Mouse (Mus musculus) frontal cortex, adult (tissue): ENCODE measurements around the gene Sost.

Source experiments
- ATAC-seq: cut with Nextera tagmentation; 2 replicates; pipeline ENCODE4 v1.9.2; 2017; ENCODE audit warnings: mild to moderate bottlenecking, moderate library complexity, mixed read lengths; ENCODE audit not compliant: low TSS enrichment

The Sost gene

DNA sequence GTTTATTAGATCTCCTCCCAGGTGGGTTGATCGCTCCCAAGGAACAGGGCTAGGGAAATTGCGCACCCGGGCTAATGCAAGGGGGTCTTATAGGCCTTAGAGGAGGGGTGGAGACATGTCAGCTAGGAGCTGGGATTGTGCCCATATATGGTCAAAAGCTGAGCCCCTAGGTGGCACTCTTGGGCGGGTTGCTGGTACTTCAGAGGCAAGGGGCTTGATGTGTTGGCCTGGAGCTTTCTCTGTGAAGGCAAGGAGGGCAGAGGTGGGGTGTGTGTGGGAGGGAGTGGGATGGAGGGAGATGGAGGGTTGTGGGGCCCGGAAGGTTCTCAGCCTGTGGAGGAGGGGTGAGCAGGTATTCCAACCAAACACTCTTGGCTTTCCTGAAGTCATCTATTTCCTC lies 20.3 kb downstream of the Sost start:
- no peak for ATAC-seq

DNA sequence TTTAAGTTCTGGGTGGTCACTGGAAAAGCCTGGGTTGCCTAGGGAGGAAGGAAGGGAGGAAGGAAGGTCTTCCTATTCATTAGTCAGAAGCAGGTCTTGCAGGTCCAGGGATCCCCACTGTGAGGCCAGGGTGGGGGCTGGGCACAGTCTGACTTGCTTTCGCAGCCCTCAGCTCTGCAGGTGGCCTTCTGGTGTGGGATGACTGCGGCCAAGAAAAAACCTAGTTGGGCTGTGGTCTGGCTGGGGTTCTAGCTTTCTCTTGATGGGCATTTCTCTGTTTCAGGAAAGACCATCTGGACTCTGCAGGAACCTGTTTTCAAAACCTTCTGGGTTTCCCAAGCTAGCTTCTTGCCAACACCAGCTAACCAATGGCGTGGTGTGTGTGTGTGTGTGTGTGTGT lies 23.8 kb downstream of the Sost start:
- ATAC-seq, result no peak

DNA sequence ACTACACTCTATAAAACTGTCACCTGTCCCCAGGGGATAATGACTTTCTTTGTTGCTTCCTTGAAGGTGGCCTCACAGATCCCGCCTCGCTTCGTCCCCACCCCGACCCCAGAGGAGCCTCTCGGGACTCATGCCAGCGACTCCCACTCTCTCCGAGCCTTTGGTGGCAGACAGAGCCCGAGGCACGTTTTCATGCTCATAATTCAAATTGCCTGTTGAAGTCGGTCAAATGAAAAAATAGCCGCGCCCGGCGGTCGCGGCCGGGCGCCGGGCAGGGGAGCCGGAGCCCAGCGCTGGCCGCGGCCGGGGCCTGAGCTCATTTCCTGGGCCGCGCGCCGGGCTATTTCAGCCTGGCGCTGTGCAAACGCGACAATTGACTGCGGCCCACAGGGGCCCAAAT lies 29.7 kb downstream of the Sost start:
- ATAC-seq, result no peak

DNA sequence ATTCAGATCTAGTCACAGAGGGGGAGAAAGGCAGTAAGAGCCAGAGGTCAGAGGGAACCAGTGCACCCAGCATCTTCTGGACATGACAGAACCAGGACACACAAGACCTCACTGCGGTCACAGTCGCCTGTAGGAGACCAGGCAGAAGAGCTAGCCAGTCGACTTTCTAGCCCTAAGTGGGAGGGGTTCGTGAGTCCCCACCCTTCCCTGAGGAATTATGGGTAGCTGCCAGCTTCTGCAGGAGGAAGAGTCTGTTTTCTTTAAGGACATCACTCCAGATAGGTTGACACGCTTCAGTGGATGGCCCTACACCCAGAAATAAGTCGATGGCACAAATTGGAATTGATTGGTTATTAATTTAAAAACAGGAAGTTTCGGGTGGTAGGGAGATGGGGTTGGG lies 30.4 kb downstream of the Sost start:
- ATAC-seq, result no peak

DNA sequence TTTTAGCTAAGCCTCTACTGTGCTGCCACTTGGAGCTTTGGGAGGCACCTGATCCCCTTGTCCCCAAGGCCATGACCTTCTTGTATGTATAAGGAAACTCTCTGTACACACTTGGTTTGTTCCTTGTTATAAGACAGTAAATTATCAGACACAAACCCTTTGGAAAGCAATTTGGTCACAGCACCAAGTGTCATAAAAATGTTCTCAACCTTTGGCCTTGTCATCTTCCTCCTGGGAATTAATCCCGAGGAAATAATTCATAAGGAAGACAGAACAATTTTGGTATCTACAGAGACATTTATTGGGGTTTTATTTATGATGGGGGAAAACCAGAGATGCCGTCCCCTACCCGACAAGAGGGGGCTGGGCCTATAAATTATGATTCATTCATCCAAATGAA lies 31.1 kb downstream of the Sost start:
- ATAC-seq, result no peak

DNA sequence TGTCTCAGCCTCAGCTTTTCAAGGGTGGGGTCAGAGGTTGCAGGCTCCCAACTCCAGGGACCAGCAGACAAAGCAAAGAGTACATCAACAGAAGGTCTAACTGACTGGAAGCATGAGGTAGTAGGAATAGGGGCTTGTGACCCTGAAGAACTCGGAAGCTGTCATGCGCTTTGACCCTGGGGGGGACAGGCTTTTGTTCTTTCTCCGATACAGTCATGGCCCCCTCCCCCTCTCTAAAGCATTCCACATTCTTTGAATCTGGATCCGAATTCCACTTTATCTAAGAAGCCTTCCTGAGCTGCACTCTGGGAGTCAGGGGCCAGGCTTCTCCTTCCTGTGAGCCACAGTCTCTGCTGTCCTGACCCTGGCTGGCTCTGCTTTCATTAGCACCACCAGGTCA lies 34.8 kb downstream of the Sost start:
- ATAC-seq, result no peak

DNA sequence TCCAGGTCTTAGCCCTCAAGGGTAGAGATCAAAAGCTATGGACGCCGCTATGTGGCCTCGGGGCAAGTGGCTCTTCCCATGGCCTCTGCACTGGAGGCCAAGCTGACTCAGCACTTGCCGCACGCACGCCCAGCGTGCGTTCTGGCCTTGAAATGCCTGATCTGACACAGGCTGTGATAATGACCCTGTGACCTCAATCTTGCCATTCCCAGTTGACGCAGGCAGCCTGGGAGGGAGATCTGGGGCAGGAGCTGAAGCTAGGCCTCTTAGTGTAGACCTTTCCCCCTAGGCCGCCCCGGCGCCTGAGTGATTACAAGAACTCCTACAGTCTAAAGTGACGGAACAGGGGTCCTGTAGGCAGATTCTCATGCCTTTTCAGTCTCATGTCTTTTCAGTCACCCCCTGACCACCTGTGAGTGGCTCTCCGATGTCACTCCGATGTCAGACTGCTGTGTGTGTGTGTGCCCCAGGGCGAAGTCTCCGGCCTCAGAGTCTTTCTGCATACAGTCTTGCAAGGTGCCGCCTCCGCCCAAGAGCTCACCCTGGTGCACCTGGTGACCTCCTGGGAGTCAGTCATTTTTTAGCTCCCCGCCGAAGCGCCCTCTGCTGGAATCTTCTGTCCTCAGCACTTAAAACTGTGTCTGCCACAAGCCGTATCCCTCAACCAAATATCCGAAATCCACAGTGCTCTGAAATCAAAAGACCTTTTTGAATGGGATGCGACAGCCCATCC lies 38.6 kb downstream of the Sost start:
- no peak for ATAC-seq

DNA sequence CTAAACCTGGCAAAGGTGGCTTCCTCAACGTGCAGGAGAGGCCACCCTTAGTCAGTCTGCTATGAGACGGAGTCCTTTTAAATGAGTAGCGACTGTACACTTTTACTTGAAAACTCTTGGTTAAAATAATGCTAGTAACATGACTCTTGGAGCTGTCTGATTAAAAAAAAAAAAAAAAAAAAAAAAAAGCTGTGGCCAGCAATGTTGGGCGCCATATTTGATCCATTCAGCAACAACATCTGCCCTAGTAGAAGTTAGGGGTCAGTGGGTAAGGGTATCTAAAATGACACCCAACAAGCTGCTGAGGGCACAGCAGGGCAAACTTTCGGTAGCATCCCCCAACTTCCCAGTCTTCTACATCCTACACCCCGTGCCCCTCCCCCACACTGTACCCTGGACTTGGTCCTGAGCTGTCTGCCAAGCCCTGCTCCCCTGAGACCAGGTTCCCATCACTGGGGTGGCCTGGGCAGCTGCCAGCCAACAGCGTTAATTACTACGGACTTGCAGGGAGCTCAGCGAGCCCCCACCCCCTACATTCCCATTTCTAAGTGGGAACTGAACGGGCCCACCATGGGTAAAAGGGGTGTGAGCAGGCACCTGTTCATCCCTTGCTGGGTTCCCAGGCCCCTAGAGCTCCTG lies 39.7 kb downstream of the Sost start:
- no peak for ATAC-seq

DNA sequence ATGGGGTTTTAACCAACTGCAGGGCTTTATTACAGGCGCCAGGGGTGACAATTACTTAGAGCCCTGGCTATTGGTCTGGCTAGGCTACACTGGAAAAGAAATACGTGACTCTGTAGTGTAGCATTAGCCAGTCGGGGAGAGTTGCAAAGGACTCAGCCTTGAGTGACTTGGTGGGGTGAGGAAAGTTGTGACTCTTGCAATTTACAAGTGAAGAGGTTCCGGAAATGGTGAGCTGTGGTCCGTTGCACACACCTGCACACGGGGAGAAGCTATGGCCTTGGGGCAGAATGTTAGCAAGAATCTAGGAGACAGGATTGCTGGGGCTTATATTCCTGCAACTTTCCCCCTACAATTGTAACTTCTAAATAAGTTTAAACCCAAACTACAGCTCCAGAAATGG lies 41.2 kb downstream of the Sost start:
- ATAC-seq, result no peak

DNA sequence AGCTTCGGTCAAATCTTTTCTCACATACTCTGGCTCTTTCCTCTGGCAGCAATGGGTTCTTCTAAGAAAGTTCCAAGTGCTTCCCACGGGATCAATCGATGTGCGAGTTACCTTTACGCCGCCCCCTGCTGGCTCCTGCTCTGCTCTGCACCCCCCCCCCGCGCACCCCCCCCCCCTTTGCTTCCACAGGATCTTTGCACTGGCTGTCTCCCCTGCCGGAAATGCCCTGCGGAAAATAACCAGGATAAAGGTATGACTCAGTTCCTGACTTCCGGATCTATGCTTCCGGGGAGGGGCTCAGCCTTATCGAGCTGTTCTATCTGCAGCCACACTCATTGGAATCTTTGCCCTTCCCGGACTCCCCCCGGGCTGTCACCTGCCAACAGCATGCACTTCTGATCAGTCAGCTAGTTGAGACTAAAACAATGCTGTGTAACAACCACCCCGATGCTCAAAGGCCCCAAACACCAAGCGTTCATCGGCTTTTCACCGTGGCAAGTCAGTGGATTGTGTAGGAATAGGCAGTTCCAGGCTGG lies 42.3 kb downstream of the Sost start:
- no peak for ATAC-seq

DNA sequence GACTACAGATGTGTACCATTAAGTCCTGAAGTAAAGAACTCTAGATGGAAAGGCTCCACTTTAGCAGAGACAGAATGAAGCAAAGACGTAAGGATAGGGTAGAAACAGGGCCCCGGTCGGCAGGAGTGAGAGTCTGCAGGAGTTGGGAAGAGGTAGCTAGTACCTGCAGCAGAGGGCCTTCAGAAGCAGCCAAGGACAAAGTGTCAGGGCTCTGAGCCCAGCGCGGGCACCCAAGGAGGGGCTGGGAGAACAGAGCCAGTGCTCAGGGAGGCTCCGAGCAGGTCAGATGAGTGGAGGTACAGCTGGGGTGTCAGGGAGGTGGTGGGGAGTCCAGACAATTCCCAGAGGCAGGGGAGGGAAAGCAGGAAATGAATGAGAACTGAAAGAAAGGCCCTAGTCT lies 42.8 kb downstream of the Sost start:
- ATAC-seq, result no peak

DNA sequence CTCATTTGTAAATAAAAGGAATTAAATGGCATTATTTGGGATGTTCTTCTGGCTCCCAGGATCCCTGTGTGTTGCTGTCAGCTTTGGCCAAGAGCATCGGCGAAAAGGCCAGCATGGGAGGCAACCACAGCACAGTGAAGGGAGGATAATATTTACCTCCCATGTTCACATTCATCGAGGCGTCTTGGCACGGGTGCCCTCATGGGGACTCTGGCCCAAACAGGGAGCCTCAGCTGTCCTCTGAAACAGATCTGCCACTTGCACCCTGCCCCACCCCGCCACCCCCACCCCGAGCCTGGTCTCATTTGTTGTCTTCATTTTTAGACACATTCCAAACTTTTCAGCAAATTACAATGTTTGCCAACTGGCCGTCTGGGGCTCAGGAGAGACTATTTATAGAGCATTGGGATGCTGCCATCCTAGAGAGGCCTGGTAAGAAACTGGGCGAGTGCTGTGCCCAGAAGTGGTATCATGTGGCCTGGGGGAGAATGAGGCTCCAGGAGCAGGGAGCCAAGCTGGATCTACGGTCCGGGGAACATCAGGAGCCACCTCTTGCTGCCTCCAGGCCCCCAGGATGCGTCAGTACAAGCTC lies 45.4 kb downstream of the Sost start:
- 0 out of 2 replicates have a peak, but pooled peaks have one; percentile 34 for ATAC-seq

DNA sequence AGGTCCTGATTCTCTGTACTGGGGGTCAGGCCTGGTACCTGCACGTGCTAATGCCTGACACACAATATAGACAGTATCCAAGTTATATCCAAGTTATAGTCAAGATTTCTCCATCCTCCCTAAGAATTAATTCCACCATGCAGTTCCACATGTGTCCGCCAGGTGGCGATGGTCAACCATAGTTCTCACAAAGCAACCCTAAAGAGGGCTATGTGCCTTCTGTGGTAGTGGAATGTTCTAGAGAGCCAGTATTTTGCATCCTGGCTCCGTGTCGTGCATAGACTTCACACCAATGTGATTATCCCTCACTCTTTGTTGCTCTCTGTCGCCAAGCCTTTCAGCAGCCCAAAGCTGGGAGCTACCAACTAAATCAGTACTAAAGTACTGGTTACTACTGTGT lies 47.2 kb downstream of the Sost start:
- peak; percentile 69; the same call in 1 of the 2 replicates for ATAC-seq

DNA sequence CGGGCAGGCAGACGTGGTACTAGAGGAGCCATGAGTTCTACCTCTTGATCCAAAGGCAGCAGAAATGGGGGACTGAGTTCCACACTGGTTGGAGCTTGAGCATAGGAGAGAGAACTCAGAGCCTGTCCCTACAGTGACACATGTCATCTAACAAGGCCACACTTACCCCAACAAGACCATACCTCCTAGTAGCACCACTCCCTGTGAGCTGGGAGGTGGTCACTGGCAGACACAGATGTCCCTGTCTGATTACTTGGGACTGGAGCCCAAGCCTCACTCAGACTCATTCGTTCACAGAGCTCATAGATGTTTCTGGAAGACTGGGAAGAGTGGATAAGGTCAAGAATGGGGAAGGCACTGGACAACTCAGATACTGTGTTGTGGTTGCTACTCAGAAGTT lies 48.2 kb downstream of the Sost start:
- no peak for ATAC-seq

DNA sequence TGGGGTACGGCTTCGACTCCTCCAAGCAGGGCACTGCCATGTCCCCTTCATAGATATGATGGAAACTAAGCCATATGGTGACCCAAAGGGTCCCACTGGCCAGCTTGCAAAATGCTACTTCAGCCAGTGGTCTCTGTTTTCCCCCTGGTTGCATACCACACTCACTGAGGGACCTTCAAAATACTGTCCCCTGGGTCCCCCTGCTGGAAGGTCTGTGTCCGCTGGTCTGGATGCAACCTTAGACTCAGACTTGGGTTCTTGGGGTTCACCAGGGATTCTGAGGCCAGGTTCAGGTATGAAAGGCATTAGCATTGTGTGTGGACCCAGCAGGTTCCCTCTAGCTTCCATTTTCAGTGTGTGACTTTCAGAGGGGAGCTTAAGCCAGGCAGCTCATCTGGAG lies 50.0 kb downstream of the Sost start:
- ATAC-seq, result no peak

DNA sequence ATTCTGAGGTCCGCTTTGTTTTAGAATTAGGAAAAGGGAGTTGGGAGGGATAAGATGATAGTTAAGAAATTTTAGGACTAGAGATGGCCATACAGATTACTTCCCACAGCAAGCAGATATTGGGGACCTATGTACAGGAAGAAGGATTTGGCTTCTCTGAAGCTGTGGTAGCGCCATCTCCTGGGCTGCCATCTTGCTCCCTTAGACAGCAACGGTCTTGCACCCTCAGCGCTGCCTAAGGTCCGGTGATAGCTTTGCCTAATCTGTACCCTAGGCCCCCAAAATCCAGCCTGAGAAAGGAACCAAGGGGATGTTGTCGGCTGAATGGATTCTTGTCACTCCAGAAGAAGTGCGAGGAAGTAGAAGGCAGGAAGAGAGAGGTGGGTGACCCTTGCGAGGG lies 53.2 kb downstream of the Sost start:
- no peak for ATAC-seq
